Comparison of ENCODE assay signal across 19 mouse cellular contexts in genomic region chr2:178423223-178423622, GRCm38 (mm10). TPM values are rescaled to one million over a fixed set of nuclear protein-coding genes. Genes with fewer than 3 reads are reported as not detected.
A peak's percentile ranks its signal among the peaks of the same experiment; 100 is the strongest.
DNase-seq lines count a peak whose midpoint lies in the region; ATAC-seq lines count a peak whose summit lies in the region.
"Had no signal": no experiment of that assay in that cellular context is flagged by ENCODE, and none has a peak within 500 bp of the region (broad histone marks: within the 10 kb centered on the region; RNA-seq: fewer than 3 reads in every experiment).

No protein-coding gene starts in this region.

- H3K9ac ChIP-seq in heart, embryonic 12.5 days = no peak overlapping the region
- H3K9ac ChIP-seq in midbrain, embryonic 13.5 days (replicated peaks) = no peak overlapping the region
- H3K9ac ChIP-seq: forebrain, embryonic 12.5 days; heart, embryonic 15.5 days; hindbrain, embryonic 13.5 days; midbrain, embryonic 15.5 days had no signal

- intact Hi-C loops in heart, postnatal 10 days (cut with DNase I) = no loop called here

- ATAC-seq in heart, embryonic 12.5 days (ENCODE audit: insufficient number of reproducible peaks, low FRiP score) = no peak
- no peak for ATAC-seq in midbrain, embryonic 13.5 days
- ATAC-seq: intestine, embryonic 16.5 days; midbrain, embryonic 15.5 days had no signal

- H3K36me3 ChIP-seq in heart, embryonic 12.5 days = peaks cover 17% of the 10 kb centered on the region
- H3K36me3 ChIP-seq in midbrain, embryonic 10.5 days = no peaks in the 10 kb centered on the region
- no peaks in the 10 kb centered on the region for H3K36me3 ChIP-seq in midbrain, embryonic 13.5 days
- peaks cover 14% of the 10 kb centered on the region for H3K36me3 ChIP-seq in limb, embryonic 10.5 days
- H3K36me3 ChIP-seq: forebrain, embryonic 12.5 days; hindbrain, embryonic 13.5 days; midbrain, embryonic 15.5 days had no signal

- DNase-seq in heart, postnatal 10 days = no peak
- DNase-seq in midbrain, embryonic 10.5 days (ENCODE audit: low spot score) = peak; percentile 7
- peak; percentile 26 for DNase-seq in Muller cell, postnatal 12 days (ENCODE audit: inconsistent ontology term)
- DNase-seq in limb, embryonic 10.5 days (ENCODE audit: low spot score) = peak; percentile 32
- DNase-seq in B cell, adult 2 months = no peak
- DNase-seq: cerebellum, adult 9-11 months; lung, adult 2 months; thymus, postnatal 4 days had no signal

- H3K4me3 ChIP-seq in heart, embryonic 12.5 days = no peak overlapping the region
- H3K4me3 ChIP-seq in midbrain, embryonic 10.5 days = no peak overlapping the region
- H3K4me3 ChIP-seq in midbrain, embryonic 13.5 days (replicated peaks) = no peak overlapping the region
- H3K4me3 ChIP-seq in limb, embryonic 10.5 days = no peak overlapping the region
- H3K4me3 ChIP-seq: forebrain, embryonic 12.5 days; heart, embryonic 15.5 days; hindbrain, embryonic 13.5 days; midbrain, embryonic 15.5 days had no signal

- H3K9me3 ChIP-seq in heart, embryonic 12.5 days (replicated peaks) = no peaks in the 10 kb centered on the region; the same call in 1 of the 2 replicates
- no peaks in the 10 kb centered on the region for H3K9me3 ChIP-seq in midbrain, embryonic 10.5 days (replicated peaks)
- H3K9me3 ChIP-seq in midbrain, embryonic 13.5 days = no peaks in the 10 kb centered on the region
- no peaks in the 10 kb centered on the region for H3K9me3 ChIP-seq in limb, embryonic 10.5 days (replicated peaks)
- H3K9me3 ChIP-seq: forebrain, embryonic 12.5 days; heart, embryonic 15.5 days; hindbrain, embryonic 13.5 days; midbrain, embryonic 15.5 days had no signal

- H3K4me2 ChIP-seq in heart, embryonic 12.5 days = no peak overlapping the region
- no peak overlapping the region for H3K4me2 ChIP-seq in midbrain, embryonic 13.5 days (replicated peaks)
- H3K4me2 ChIP-seq: forebrain, embryonic 12.5 days; heart, embryonic 15.5 days; hindbrain, embryonic 13.5 days; midbrain, embryonic 15.5 days had no signal

- 50% methylated on average over 5 of the region's 5 CpGs for WGBS in heart, embryonic 12.5 days
- WGBS in midbrain, embryonic 10.5 days = 82% methylated on average over 5 of the region's 5 CpGs
- WGBS in midbrain, embryonic 13.5 days = 82% methylated on average over 5 of the region's 5 CpGs
- WGBS in limb, embryonic 10.5 days = 79% methylated on average over 5 of the region's 5 CpGs

- H3K27me3 ChIP-seq in heart, embryonic 12.5 days (replicated peaks) = no peaks in the 10 kb centered on the region
- H3K27me3 ChIP-seq in midbrain, embryonic 10.5 days (ENCODE audit: low read depth, poor library complexity, severe bottlenecking) = no peaks in the 10 kb centered on the region
- H3K27me3 ChIP-seq in midbrain, embryonic 13.5 days = no peaks in the 10 kb centered on the region
- H3K27me3 ChIP-seq in limb, embryonic 10.5 days (ENCODE audit: low read depth, poor library complexity, severe bottlenecking) = no peaks in the 10 kb centered on the region
- H3K27me3 ChIP-seq: heart, embryonic 15.5 days; hindbrain, embryonic 13.5 days; midbrain, embryonic 15.5 days had no signal

- H3K27ac ChIP-seq in heart, embryonic 12.5 days (ENCODE audit: poor library complexity, severe bottlenecking) = 0 out of 2 replicates have a peak overlapping the region, but pooled peaks have one; percentile 78
- H3K27ac ChIP-seq in midbrain, embryonic 10.5 days (replicated peaks) = no peak overlapping the region
- no peak overlapping the region for H3K27ac ChIP-seq in midbrain, embryonic 13.5 days
- peak overlapping the region; percentile 91 for H3K27ac ChIP-seq in limb, embryonic 10.5 days
- H3K27ac ChIP-seq: forebrain, embryonic 12.5 days; hindbrain, embryonic 13.5 days; kidney, postnatal 0 days; midbrain, embryonic 15.5 days had no signal

- peaks cover 33% of the 10 kb centered on the region for H3K4me1 ChIP-seq in heart, embryonic 12.5 days (replicated peaks)
- H3K4me1 ChIP-seq in midbrain, embryonic 10.5 days = 0 out of 2 replicates have a peak, but pooled peaks cover 4% of the 10 kb centered on the region
- peaks cover 15% of the 10 kb centered on the region; the same call in 1 of the 2 replicates for H3K4me1 ChIP-seq in midbrain, embryonic 13.5 days (replicated peaks)
- H3K4me1 ChIP-seq in limb, embryonic 10.5 days = peaks cover 35% of the 10 kb centered on the region
- H3K4me1 ChIP-seq: forebrain, embryonic 12.5 days; midbrain, embryonic 15.5 days had no signal

RNA-seq across cellular contexts. Expression of gene Cdh26, which starts 7.1 kb away (rescaled TPM):
- 0.18 TPM in 1 of 2 replicates, not detected in the other for polyA plus RNA-seq in heart, embryonic 12.5 days (2016; fragmentation: Nextera tagmentation; extraction: Ambion mirVana)
- total RNA-seq in heart, postnatal 10 days (2021) = under 1 TPM; 0.32 to 0.60 TPM
- 0.04 and 0.14 TPM in 2 replicates for polyA plus RNA-seq in midbrain, embryonic 10.5 days (2016; fragmentation: Nextera tagmentation; extraction: Ambion mirVana)
- polyA plus RNA-seq in midbrain, embryonic 13.5 days (2015; fragmentation: Nextera tagmentation; extraction: Ambion mirVana) = 0.16 and 0.22 TPM in 2 replicates
- 0.50 and 0.69 TPM in 2 replicates for polyA plus RNA-seq in limb, embryonic 10.5 days (2016; fragmentation: Nextera tagmentation; extraction: Ambion mirVana)
- total RNA-seq: gastrocnemius, postnatal 4 days had no signal
- polyA plus RNA-seq: C2C12; heart, embryonic 15.5 days; spleen, adult 2 months had no signal

RNA-seq across cellular contexts. Expression of gene Fam217b, which starts 8.9 kb away (rescaled TPM):
- 6.8 and 6.9 TPM in 2 replicates for polyA plus RNA-seq in heart, embryonic 12.5 days (2016; fragmentation: Nextera tagmentation; extraction: Ambion mirVana)
- total RNA-seq in heart, postnatal 10 days (2021) = 10 to 100 TPM; 12.9 to 17.4 TPM
- polyA plus RNA-seq in midbrain, embryonic 10.5 days (2016; fragmentation: Nextera tagmentation; extraction: Ambion mirVana) = 1.1 and 1.6 TPM in 2 replicates
- 5.8 and 6.1 TPM in 2 replicates for polyA plus RNA-seq in midbrain, embryonic 13.5 days (2015; fragmentation: Nextera tagmentation; extraction: Ambion mirVana)
- 3.9 and 5.4 TPM in 2 replicates for polyA plus RNA-seq in limb, embryonic 10.5 days (2016; fragmentation: Nextera tagmentation; extraction: Ambion mirVana)
- polyA plus RNA-seq: C2C12 had no signal

RNA-seq across cellular contexts. Expression of gene Ppp1r3d, which starts 9.0 kb away (rescaled TPM):
- polyA plus RNA-seq in heart, embryonic 12.5 days (2016; fragmentation: Nextera tagmentation; extraction: Ambion mirVana) = 23.1 and 24.3 TPM in 2 replicates
- 10 to 100 TPM; 24.1 to 29.6 TPM for total RNA-seq in heart, postnatal 10 days (2021)
- 0.56 and 0.70 TPM in 2 replicates for polyA plus RNA-seq in midbrain, embryonic 10.5 days (2016; fragmentation: Nextera tagmentation; extraction: Ambion mirVana)
- polyA plus RNA-seq in midbrain, embryonic 13.5 days (2015; fragmentation: Nextera tagmentation; extraction: Ambion mirVana) = 0.89 and 1.6 TPM in 2 replicates
- 1.6 and 2.3 TPM in 2 replicates for polyA plus RNA-seq in limb, embryonic 10.5 days (2016; fragmentation: Nextera tagmentation; extraction: Ambion mirVana)
- polyA plus RNA-seq: C2C12 had no signal

RNA-seq across cellular contexts. Expression of gene Sycp2, which starts 15.7 kb away (rescaled TPM):
- 0.11 and 0.13 TPM in 2 replicates for polyA plus RNA-seq in heart, embryonic 12.5 days (2016; fragmentation: Nextera tagmentation; extraction: Ambion mirVana)
- total RNA-seq in heart, postnatal 10 days (2021) = 1 to 10 TPM; 1.7 to 2.6 TPM
- 0.02 and 0.04 TPM in 2 replicates for polyA plus RNA-seq in midbrain, embryonic 10.5 days (2016; fragmentation: Nextera tagmentation; extraction: Ambion mirVana)
- 0.27 and 0.32 TPM in 2 replicates for polyA plus RNA-seq in midbrain, embryonic 13.5 days (2015; fragmentation: Nextera tagmentation; extraction: Ambion mirVana)
- polyA plus RNA-seq in limb, embryonic 10.5 days (2016; fragmentation: Nextera tagmentation; extraction: Ambion mirVana) = 0.04 and 0.09 TPM in 2 replicates
- polyA plus RNA-seq: C2C12; spleen, adult 2 months had no signal

Comparison
In these comparisons a context has a peak if more than half of its experiments do, and no peak if none do; other contexts are left out.
1. H3K27ac ChIP-seq: peak in heart, embryonic 12.5 days (single experiment) and limb, embryonic 10.5 days (single experiment); none in midbrain, embryonic 10.5 days (single experiment) and midbrain, embryonic 13.5 days (single experiment).
2. DNase-seq: peak in midbrain, embryonic 10.5 days (single experiment), Muller cell, postnatal 12 days (single experiment) and limb, embryonic 10.5 days (single experiment); none in heart, postnatal 10 days (0 of 2) and B cell, adult 2 months (0 of 2).